Mouse (Mus musculus) MEL (cell line): ENCODE results near the gene Itgb1bp1. TPM values are rescaled to one million over a fixed set of nuclear protein-coding genes. Genes with fewer than 3 reads are reported as not detected.

Source experiments
- DNase-seq: peaks from one replicate; pipeline ENCODE4 v3.0.0; 2011; ENCODE audit warnings: low read depth, low spot score
- H3K27ac ChIP-seq: 2 replicates; pipeline ENCODE4 v1.5.1; 2012; ENCODE audit warnings: low read depth, mild to moderate bottlenecking, control low read depth, low read length, moderate library complexity; ENCODE audit not compliant: control insufficient read depth
- H3K27me3 ChIP-seq, 2 experiments: fragments of 150-350 bp in 1 of 2; sonication (generic) in 1 of 2; 2 replicates each; pipeline ENCODE4 v1.6.1; 2012; ENCODE audit warnings: low read length in 2 of 2, mild to moderate bottlenecking in 2 of 2, improper control_type of control experiment in 1 of 2, moderate library complexity in 1 of 2; ENCODE audit not compliant: insufficient read depth in 2 of 2, control insufficient read depth in 1 of 2
- H3K36me3 ChIP-seq, 2 experiments: 2 replicates each; pipeline ENCODE4 v1.6.1; 2012 to 2014; ENCODE audit warnings: low read length in 2 of 2, improper control_type of control experiment in 1 of 2, inconsistent platforms in 1 of 2, mild to moderate bottlenecking in 1 of 2; ENCODE audit not compliant: insufficient read depth in 2 of 2, control insufficient read depth in 1 of 2
- H3K4me1 ChIP-seq, 2 experiments: fragments of 150-350 bp in 1 of 2; sonication (generic) in 1 of 2; 2 replicates each; pipeline ENCODE4 v1.6.1; 2012; ENCODE audit warnings: low read length in 2 of 2, improper control_type of control experiment in 1 of 2, mild to moderate bottlenecking in 1 of 2; ENCODE audit not compliant: insufficient read depth in 2 of 2, control insufficient read depth in 1 of 2
- H3K4me3 ChIP-seq, 2 experiments: fragments of 150-350 bp in 1 of 2; sonication (generic) in 1 of 2; 2 replicates each; pipeline ENCODE4 v1.5.1; 2012; ENCODE audit warnings: low read depth in 2 of 2, low read length in 2 of 2, mild to moderate bottlenecking in 2 of 2, moderate library complexity in 2 of 2, control low read depth in 1 of 2, improper control_type of control experiment in 1 of 2; ENCODE audit not compliant: control insufficient read depth in 1 of 2, insufficient read depth in 1 of 2
- H3K79me2 ChIP-seq: 2 replicates; pipeline ENCODE4 v1.6.1; 2012; ENCODE audit warnings: mild to moderate bottlenecking, low read length, moderate library complexity; ENCODE audit not compliant: control insufficient read depth, poor library complexity, insufficient read depth
- H3K9ac ChIP-seq: 2 replicates; pipeline ENCODE4 v1.6.1; 2012; ENCODE audit warnings: low read depth, mild to moderate bottlenecking, control low read depth, low read length, moderate library complexity; ENCODE audit not compliant: control insufficient read depth, poor library complexity, severe bottlenecking
- H3K9me3 ChIP-seq: fragments of 150-350 bp; sonication (generic); replicated peaks from 2 replicates; pipeline ENCODE4 v1.6.1; 2012; ENCODE audit warnings: mild to moderate bottlenecking, low read length, improper control_type of control experiment, moderate library complexity; ENCODE audit not compliant: insufficient read depth
- BHLHE40 ChIP-seq: IDR thresholded peaks from 2 replicates; pipeline ENCODE4 v1.6.1; 2012; ENCODE audit warnings: low read depth, mild to moderate bottlenecking, inconsistent platforms, low read length, improper control_type of control experiment, borderline replicate concordance
- CHD2 ChIP-seq: IDR thresholded peaks from 2 replicates; pipeline ENCODE4 v1.6.1; 2011; ENCODE audit warnings: low read length, improper control_type of control experiment
- E2F4 ChIP-seq: IDR thresholded peaks from 2 replicates; pipeline ENCODE4 v1.6.1; 2011; ENCODE audit warnings: low read depth, low read length, improper control_type of control experiment, borderline replicate concordance
- ELF1 ChIP-seq: IDR thresholded peaks from 2 replicates; pipeline ENCODE4 v1.6.1; 2014; ENCODE audit warnings: low read depth, mild to moderate bottlenecking, inconsistent platforms, low read length, improper control_type of control experiment, moderate library complexity
- ETS1 ChIP-seq: IDR thresholded peaks from 2 replicates; pipeline ENCODE4 v1.6.1; 2012; ENCODE audit warnings: low read depth, mild to moderate bottlenecking, inconsistent platforms, low read length, improper control_type of control experiment, moderate library complexity
- GABPA ChIP-seq: IDR thresholded peaks from 2 replicates; pipeline ENCODE4 v1.6.1; 2012; ENCODE audit warnings: low read depth, mild to moderate bottlenecking, inconsistent platforms, low read length, improper control_type of control experiment, moderate library complexity
- HCFC1 ChIP-seq: IDR thresholded peaks from 2 replicates; pipeline ENCODE4 v1.6.1; 2012; ENCODE audit warnings: low read depth, mild to moderate bottlenecking, inconsistent platforms, low read length, improper control_type of control experiment, moderate library complexity
- MAFK ChIP-seq: IDR thresholded peaks from 2 replicates; pipeline ENCODE4 v1.6.1; 2011; ENCODE audit warnings: low read depth, mild to moderate bottlenecking, low read length, improper control_type of control experiment, borderline replicate concordance
- MEF2A ChIP-seq: IDR thresholded peaks from 2 replicates; pipeline ENCODE4 v1.6.1; 2014; ENCODE audit warnings: low read depth, mild to moderate bottlenecking, inconsistent platforms, low read length, improper control_type of control experiment; ENCODE audit not compliant: poor library complexity, insufficient replicate concordance, severe bottlenecking; ENCODE audit errors: extremely low read depth
- MXI1 ChIP-seq: IDR thresholded peaks from 2 replicates; pipeline ENCODE4 v1.6.1; 2011; ENCODE audit warnings: mild to moderate bottlenecking, low read depth, low read length, improper control_type of control experiment
- MYC ChIP-seq: IDR thresholded peaks from 2 replicates; pipeline ENCODE4 v1.6.1; 2011; ENCODE audit warnings: low read depth, mild to moderate bottlenecking, low read length, improper control_type of control experiment, moderate library complexity
- POLR2AphosphoS2 ChIP-seq: IDR thresholded peaks from 2 replicates; pipeline ENCODE4 v1.6.1; 2011; ENCODE audit warnings: low read length, improper control_type of control experiment
- POLR2AphosphoS5 ChIP-seq: IDR thresholded peaks from 2 replicates; pipeline ENCODE4 v1.6.1; 2012; ENCODE audit warnings: low read depth, borderline replicate concordance, mild to moderate bottlenecking, inconsistent platforms, low read length, moderate library complexity, mixed read lengths
- RAD21 ChIP-seq: IDR thresholded peaks from 2 replicates; pipeline ENCODE4 v1.6.1; 2011; ENCODE audit warnings: mild to moderate bottlenecking, low read depth, low read length, improper control_type of control experiment
- TAL1 ChIP-seq: IDR thresholded peaks from 2 replicates; pipeline ENCODE4 v1.6.1; 2012; ENCODE audit warnings: mild to moderate bottlenecking, inconsistent platforms, low read length, moderate library complexity, mixed read lengths
- TBP ChIP-seq: IDR thresholded peaks from 2 replicates; pipeline ENCODE4 v1.8.0; 2011; ENCODE audit warnings: low read depth, low read length, improper control_type of control experiment
- TCF12 ChIP-seq: IDR thresholded peaks from 2 replicates; pipeline ENCODE4 v1.6.1; 2014; ENCODE audit warnings: low read depth, mild to moderate bottlenecking, inconsistent platforms, low read length, improper control_type of control experiment, moderate library complexity
- UBTF ChIP-seq: IDR thresholded peaks from 2 replicates; pipeline ENCODE4 v1.6.1; 2012; ENCODE audit warnings: low read depth, mild to moderate bottlenecking, inconsistent platforms, low read length, improper control_type of control experiment, moderate library complexity, borderline replicate concordance; ENCODE audit not compliant: insufficient read depth
- USF2 ChIP-seq, 2 experiments: IDR thresholded peaks; 2 replicates each; pipeline ENCODE4 v1.6.1; 2011 to 2012; ENCODE audit warnings: improper control_type of control experiment in 2 of 2, low read length in 2 of 2, borderline replicate concordance in 1 of 2, inconsistent platforms in 1 of 2, low read depth in 1 of 2, mild to moderate bottlenecking in 1 of 2; ENCODE audit not compliant: insufficient read depth in 1 of 2
- ZC3H11A ChIP-seq: IDR thresholded peaks from 2 replicates; pipeline ENCODE4 v1.6.1; 2012; ENCODE audit warnings: low read depth, mild to moderate bottlenecking, inconsistent platforms, low read length, improper control_type of control experiment
- ZMIZ1 ChIP-seq: IDR thresholded peaks from 2 replicates; pipeline ENCODE4 v1.6.1; 2012; ENCODE audit warnings: low read depth, mild to moderate bottlenecking, inconsistent platforms, low read length, improper control_type of control experiment, moderate library complexity
- polyA plus RNA-seq, 2 experiments: library from polyadenylated mRNA; stranded (reverse) in 1 of 2; unstranded in 1 of 2; fragments of >175 nt in 1 of 2; fragments of >200 nt in 1 of 2; gene quantifications; 2 replicates each; pipeline versions ENCODE4 v1.2.1 to v1.2.4; 2012; ENCODE audit warnings: low replicate concordance in 2 of 2, low read depth in 1 of 2; ENCODE audit not compliant: insufficient read length in 2 of 2, insufficient read depth in 1 of 2, missing spikeins in 1 of 2
- total RNA-seq: library from RNA; depleted of rRNA; stranded (reverse); fragments of 300-350 nt; gene quantifications from 2 replicates; pipeline ENCODE4 v1.2.3, GENCODE M21; 2012

Itgb1bp1 gene
- total and polyA plus RNA-seq, 3 experiments: 22.0 to 41.3 TPM; not detected in 1

GRCm38 (mm10) chr12:21226316-21226715 is 59.8 kb downstream of the Itgb1bp1 start:
- TF ChIP-seq ZMIZ1: no peak
- TF ChIP-seq MXI1: no peak
- no peak for TF ChIP-seq UBTF
- TF ChIP-seq TAL1: no peak
- no peak for TF ChIP-seq BHLHE40
- TF ChIP-seq TBP: no peak
- no peak for TF ChIP-seq GABPA
- no peak for TF ChIP-seq USF2 (IDR thresholded peaks at IDR 0.05; ENCODE audit: borderline replicate concordance in 1 of 2, insufficient read depth in 1 of 2, low read depth in 1 of 2, low read length in 2 of 2)
- TF ChIP-seq E2F4: no peak
- TF ChIP-seq HCFC1: no peak
- no peak for TF ChIP-seq POLR2AphosphoS5
- no peak for TF ChIP-seq MAFK
- TF ChIP-seq MYC: no peak
- no peak for TF ChIP-seq ETS1
- no peak for TF ChIP-seq TCF12
- TF ChIP-seq RAD21: no peak
- no peak for TF ChIP-seq CHD2
- TF ChIP-seq MEF2A: no peak
- TF ChIP-seq ZC3H11A: no peak
- no peak for TF ChIP-seq ELF1
- Histone ChIP-seq H3K9ac (no peak overlapping the region; the same call in 1 of the 2 replicates), H3K36me3 (peaks cover 0 to 4% of the 10 kb centered on the region in 2 experiments; a peak in 2 of 4 replicates), H3K9me3 (no peaks in the 10 kb centered on the region), H3K27me3 (no peaks in the 10 kb centered on the region), H3K4me1 (peaks cover 2 to 26% of the 10 kb centered on the region in 2 experiments; a peak in 3 of 4 replicates), H3K27ac (peak overlapping the region; percentile 87), H3K79me2 (no peaks in the 10 kb centered on the region), H3K4me3 (peak overlapping the region in 1 of 2 experiments; percentile 16; a peak in 1 of 4 replicates)
- no peak for DNase-seq

DNA sequence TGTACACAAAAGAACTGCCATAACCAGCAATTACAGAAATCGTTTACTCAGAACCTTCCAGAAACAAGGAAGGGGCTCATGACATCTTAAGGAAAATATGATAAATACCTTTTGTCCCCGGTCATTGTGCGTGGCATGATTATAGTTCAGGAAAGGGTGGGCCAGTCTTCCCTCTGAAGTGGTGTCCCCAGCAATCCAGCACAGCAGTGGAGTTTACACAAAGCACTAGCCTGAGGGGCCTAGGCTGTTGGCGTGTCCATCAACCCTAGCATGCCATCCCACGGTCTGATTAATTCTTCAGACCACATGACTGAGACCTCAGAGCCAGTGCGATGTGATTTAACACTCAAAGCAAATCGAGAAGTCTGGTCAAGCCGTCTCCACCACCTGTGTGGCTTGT is 60.7 kb downstream of the Itgb1bp1 start:
- no peak overlapping the region for H3K27ac ChIP-seq
- H3K9ac ChIP-seq: no peak overlapping the region
- H3K79me2 ChIP-seq: no peaks in the 10 kb centered on the region
- peaks cover 0 to 4% of the 10 kb centered on the region in 2 experiments; a peak in 2 of 4 replicates for H3K36me3 ChIP-seq
- no peak overlapping the region for H3K4me3 ChIP-seq
- DNase-seq: no peak
- no peaks in the 10 kb centered on the region for H3K9me3 ChIP-seq
- no peaks in the 10 kb centered on the region for H3K27me3 ChIP-seq
- peaks cover 2 to 24% of the 10 kb centered on the region in 2 experiments; a peak in 3 of 4 replicates for H3K4me1 ChIP-seq
- TF ChIP-seq TAL1 (no peak), BHLHE40 (no peak), POLR2AphosphoS2 (no peak)
